Mouse (Mus musculus) liver, embryonic 15.5 days (tissue): ENCODE results near the gene Ccdc33. TPM values are rescaled to one million over a fixed set of nuclear protein-coding genes. Genes with fewer than 3 reads are reported as not detected.

ENCODE experiments used
- ATAC-seq: fragments of 200-750 bp; cut with Nextera tagmentation; 2 replicates; pipeline ENCODE4 v1.8.0; 2017; ENCODE audit warnings: moderate number of reproducible peaks, mild to moderate bottlenecking, moderate library complexity; ENCODE audit not compliant: insufficient read depth
- H3K27ac ChIP-seq: fragments of 300-500 bp; sonication (generic); replicated peaks from 2 replicates; pipeline ENCODE4 v1.5.1; 2015; ENCODE audit warnings: mild to moderate bottlenecking, inconsistent platforms
- H3K27me3 ChIP-seq: fragments of 300-500 bp; sonication (generic); 2 replicates; pipeline ENCODE4 v1.6.1; 2015; ENCODE audit warnings: mild to moderate bottlenecking, inconsistent platforms
- H3K36me3 ChIP-seq: fragments of 300-500 bp; sonication (generic); replicated peaks from 2 replicates; pipeline ENCODE4 v1.6.1; 2015; ENCODE audit warnings: moderate library complexity, mild to moderate bottlenecking, inconsistent platforms
- H3K4me1 ChIP-seq: fragments of 300-500 bp; sonication (generic); replicated peaks from 2 replicates; pipeline ENCODE4 v1.6.1; 2015; ENCODE audit warnings: inconsistent platforms
- H3K4me2 ChIP-seq: fragments of 300-500 bp; sonication (generic); 2 replicates; pipeline ENCODE4 v1.6.1; 2015; ENCODE audit warnings: moderate library complexity, mild to moderate bottlenecking, inconsistent platforms
- H3K4me3 ChIP-seq: fragments of 300-500 bp; sonication (generic); replicated peaks from 2 replicates; pipeline ENCODE4 v1.5.1; 2015; ENCODE audit warnings: mild to moderate bottlenecking, inconsistent platforms
- H3K9ac ChIP-seq: fragments of 300-500 bp; sonication (generic); 2 replicates; pipeline ENCODE4 v1.6.1; 2015; ENCODE audit warnings: moderate library complexity, mild to moderate bottlenecking, inconsistent platforms
- H3K9me3 ChIP-seq: fragments of 300-500 bp; sonication (generic); replicated peaks from 2 replicates; pipeline ENCODE4 v1.6.1; 2016; ENCODE audit warnings: inconsistent platforms
- WGBS: fragments of 180-500 bp; shearing (Covaris S2); methylation state at CpG from one replicate; pipeline ENCODE4 v1.1.7; 2015; ENCODE audit warnings: mixed read lengths; ENCODE audit not compliant: insufficient replicate concordance; 5-methylcytosine and 5-hydroxymethylcytosine counted together
- polyA plus RNA-seq: library from polyadenylated mRNA; unstranded; fragments of >200 nt; fragmentation: Nextera tagmentation; extraction: Ambion mirVana; gene quantifications from 2 replicates; pipeline ENCODE4 v1.2.1, GENCODE M21; 2015

Gene Ccdc33
- polyA plus RNA-seq, 1 experiment from 2014 or later, result not detected

GRCm38 (mm10) chr9:58129508-58129907 lies 10.9 kb upstream of the Ccdc33 start:
- no peak for ATAC-seq
- 26% methylated on average over 8 of the region's 8 CpGs for WGBS
- Histone ChIP-seq H3K27ac (no peak overlapping the region), H3K27me3 (peaks cover 61% of the 10 kb centered on the region), H3K4me3 (no peak overlapping the region), H3K4me2 (no peak overlapping the region), H3K9me3 (no peaks in the 10 kb centered on the region), H3K9ac (no peak overlapping the region), H3K36me3 (no peaks in the 10 kb centered on the region), H3K4me1 (no peaks in the 10 kb centered on the region)

- Histone ChIP-seq H3K4me3 (no peak overlapping the region), H3K27me3 (peaks cover 56% of the 10 kb centered on the region), H3K4me2 (no peak overlapping the region), H3K27ac (no peak overlapping the region), H3K9me3 (no peaks in the 10 kb centered on the region), H3K4me1 (no peaks in the 10 kb centered on the region), H3K9ac (no peak overlapping the region), H3K36me3 (no peaks in the 10 kb centered on the region)
- WGBS, result 15% methylated on average over 13 of the region's 13 CpGs
- no peak for ATAC-seq
Measured at GRCm38 (mm10) chr9:58128926-58129413, 10.3 kb upstream of the Ccdc33 start.

GRCm38 (mm10) chr9:58125811-58126210 lies 7.2 kb upstream of the Ccdc33 start:
- Histone ChIP-seq H3K9me3 (no peaks in the 10 kb centered on the region), H3K27ac (no peak overlapping the region), H3K27me3 (peaks cover 27% of the 10 kb centered on the region), H3K9ac (no peak overlapping the region), H3K4me2 (no peak overlapping the region), H3K4me3 (no peak overlapping the region), H3K4me1 (no peaks in the 10 kb centered on the region), H3K36me3 (no peaks in the 10 kb centered on the region)
- WGBS, result 25% methylated on average over 4 of the region's 4 CpGs
- ATAC-seq, result no peak

GRCm38 (mm10) chr9:58125085-58125484 lies 6.5 kb upstream of the Ccdc33 start:
- ATAC-seq, result no peak
- H3K4me3 ChIP-seq, result no peak overlapping the region
- H3K9me3 ChIP-seq, result no peaks in the 10 kb centered on the region
- H3K27me3 ChIP-seq, result peaks cover 19% of the 10 kb centered on the region
- 27% methylated on average over 3 of the region's 3 CpGs for WGBS
- no peak overlapping the region for H3K27ac ChIP-seq
- H3K36me3 ChIP-seq, result no peaks in the 10 kb centered on the region
- no peaks in the 10 kb centered on the region for H3K4me1 ChIP-seq
- no peak overlapping the region for H3K4me2 ChIP-seq
- no peak overlapping the region for H3K9ac ChIP-seq

- H3K4me2 ChIP-seq, result no peak overlapping the region
- no peak overlapping the region for H3K4me3 ChIP-seq
- H3K27me3 ChIP-seq, result peaks cover 66% of the 10 kb centered on the region
- no peaks in the 10 kb centered on the region for H3K4me1 ChIP-seq
- no peak overlapping the region for H3K9ac ChIP-seq
- H3K36me3 ChIP-seq, result no peaks in the 10 kb centered on the region
- no peak overlapping the region for H3K27ac ChIP-seq
- no peak for ATAC-seq
- no peaks in the 10 kb centered on the region for H3K9me3 ChIP-seq
- 27% methylated on average over 7 of the region's 7 CpGs for WGBS
Measured at GRCm38 (mm10) chr9:58116024-58116651, 2.5 kb downstream of the Ccdc33 start.

- Histone ChIP-seq H3K9ac (no peak overlapping the region), H3K36me3 (no peaks in the 10 kb centered on the region), H3K27me3 (peaks cover 66% of the 10 kb centered on the region), H3K9me3 (no peaks in the 10 kb centered on the region), H3K4me1 (no peaks in the 10 kb centered on the region), H3K4me2 (no peak overlapping the region), H3K4me3 (no peak overlapping the region), H3K27ac (no peak overlapping the region)
- ATAC-seq, result no peak
- 24% methylated on average over 7 of the region's 7 CpGs for WGBS
Measured at GRCm38 (mm10) chr9:58115297-58115925, 3.2 kb downstream of the Ccdc33 start.

GRCm38 (mm10) chr9:58114019-58114418 lies 4.6 kb downstream of the Ccdc33 start:
- Histone ChIP-seq H3K27me3 (peaks cover 63% of the 10 kb centered on the region), H3K4me3 (no peak overlapping the region), H3K4me2 (no peak overlapping the region), H3K36me3 (no peaks in the 10 kb centered on the region), H3K9me3 (no peaks in the 10 kb centered on the region), H3K27ac (no peak overlapping the region), H3K9ac (no peak overlapping the region), H3K4me1 (no peaks in the 10 kb centered on the region)
- WGBS, result 2% methylated on average over 9 of the region's 9 CpGs
- ATAC-seq, result no peak

GRCm38 (mm10) chr9:58113279-58113884 lies 5.2 kb downstream of the Ccdc33 start:
- no peak for ATAC-seq

GRCm38 (mm10) chr9:58112866-58113278 lies 5.8 kb downstream of the Ccdc33 start:
- H3K36me3 ChIP-seq, result no peaks in the 10 kb centered on the region
- no peak for ATAC-seq
- peaks cover 61% of the 10 kb centered on the region for H3K27me3 ChIP-seq
- H3K4me1 ChIP-seq, result no peaks in the 10 kb centered on the region
- no peaks in the 10 kb centered on the region for H3K9me3 ChIP-seq
- H3K27ac ChIP-seq, result no peak overlapping the region
- 12% methylated on average over 6 of the region's 6 CpGs for WGBS
- no peak overlapping the region for H3K4me3 ChIP-seq
- no peak overlapping the region for H3K4me2 ChIP-seq
- H3K9ac ChIP-seq, result no peak overlapping the region

More at GRCm38 (mm10) chr9:58113279-58113884, 5.2 kb downstream of the Ccdc33 start:
- WGBS, result 4% methylated on average over 22 of the region's 22 CpGs
- no peak overlapping the region for H3K27ac ChIP-seq
- no peak overlapping the region for H3K4me3 ChIP-seq
- no peaks in the 10 kb centered on the region for H3K36me3 ChIP-seq
- peaks cover 61% of the 10 kb centered on the region for H3K27me3 ChIP-seq
- no peaks in the 10 kb centered on the region for H3K9me3 ChIP-seq
- H3K4me1 ChIP-seq, result no peaks in the 10 kb centered on the region
- no peak overlapping the region for H3K4me2 ChIP-seq
- no peak overlapping the region for H3K9ac ChIP-seq

GRCm38 (mm10) chr9:58112321-58112751 lies 6.3 kb downstream of the Ccdc33 start:
- Histone ChIP-seq H3K27me3 (peaks cover 57% of the 10 kb centered on the region), H3K36me3 (no peaks in the 10 kb centered on the region), H3K4me3 (no peak overlapping the region), H3K9me3 (no peaks in the 10 kb centered on the region), H3K4me2 (no peak overlapping the region), H3K27ac (no peak overlapping the region), H3K9ac (no peak overlapping the region), H3K4me1 (no peaks in the 10 kb centered on the region)
- WGBS, result 20% methylated on average over 6 of the region's 6 CpGs
- no peak for ATAC-seq

- H3K4me2 ChIP-seq, result no peak overlapping the region
- H3K9me3 ChIP-seq, result no peaks in the 10 kb centered on the region
- no peak for ATAC-seq
- no peaks in the 10 kb centered on the region for H3K36me3 ChIP-seq
- H3K27ac ChIP-seq, result no peak overlapping the region
- H3K27me3 ChIP-seq, result peaks cover 48% of the 10 kb centered on the region
- H3K4me3 ChIP-seq, result no peak overlapping the region
- H3K9ac ChIP-seq, result no peak overlapping the region
- H3K4me1 ChIP-seq, result no peaks in the 10 kb centered on the region
- 42% methylated on average over 6 of the region's 6 CpGs for WGBS
Measured at GRCm38 (mm10) chr9:58111431-58111830, 7.2 kb downstream of the Ccdc33 start.
